Mouse (Mus musculus) C2C12 (cell line): ENCODE results near the gene Sardh. TPM values are rescaled to one million over a fixed set of nuclear protein-coding genes. Genes with fewer than 3 reads are reported as not detected.

ENCODE experiments used
- H3K27me3 ChIP-seq: one replicate; pipeline ENCODE4 v1.6.1; 2011; ENCODE audit not compliant: control insufficient read depth, insufficient read depth, insufficient read length
- H3K36me3 ChIP-seq: one replicate; pipeline ENCODE4 v1.6.1; 2011; ENCODE audit not compliant: control insufficient read depth, insufficient read depth
- H3K4me3 ChIP-seq: one replicate; pipeline ENCODE4 v1.5.1; 2011; ENCODE audit warnings: mild to moderate bottlenecking, control low read depth; ENCODE audit not compliant: poor library complexity, insufficient read depth, severe bottlenecking
- H3K79me2 ChIP-seq: one replicate; pipeline ENCODE4 v1.6.1; 2011; ENCODE audit not compliant: control insufficient read depth, insufficient read depth
- H3K79me3 ChIP-seq: one replicate; pipeline ENCODE4 v1.6.1; 2011; ENCODE audit warnings: low read depth, control low read depth
- H3ac ChIP-seq: one replicate; pipeline ENCODE3; 2011; ENCODE audit warnings: low read depth; ENCODE audit not compliant: control insufficient read depth, insufficient read length
- CEBPB ChIP-seq: IDR thresholded peaks from one replicate; pipeline ENCODE4 v1.6.1; 2011; ENCODE audit warnings: low read depth, mild to moderate bottlenecking, control low read depth, moderate library complexity
- CTCF ChIP-seq: IDR thresholded peaks from one replicate; pipeline ENCODE4 v1.5.1; 2011; ENCODE audit not compliant: control insufficient read depth, insufficient read depth, insufficient read length
- FOSL1 ChIP-seq: IDR thresholded peaks from one replicate; pipeline ENCODE4 v1.8.0; 2011; ENCODE audit warnings: mild to moderate bottlenecking, low read length; ENCODE audit not compliant: poor library complexity, insufficient read depth, severe bottlenecking
- MAX ChIP-seq: IDR thresholded peaks from one replicate; pipeline ENCODE4 v1.6.1; 2011; ENCODE audit warnings: mild to moderate bottlenecking, control low read depth
- MYOD1 ChIP-seq: IDR thresholded peaks from one replicate; pipeline ENCODE4 v1.6.1; 2011; ENCODE audit warnings: low read depth; ENCODE audit not compliant: control insufficient read depth, insufficient read length
- MYOG ChIP-seq: IDR thresholded peaks from one replicate; pipeline ENCODE4 v1.6.1; 2011; ENCODE audit not compliant: control insufficient read depth, insufficient read length; ENCODE audit errors: extremely low read depth
- USF1 ChIP-seq: IDR thresholded peaks from one replicate; pipeline ENCODE4 v1.6.1; 2011; ENCODE audit warnings: low read depth, mild to moderate bottlenecking, control low read depth, moderate library complexity
- polyA plus RNA-seq: library from polyadenylated mRNA; unstranded; fragments of >200 nt; fragmentation: generic; extraction: Trizol; gene quantifications from one replicate; pipeline ENCODE4 v1.2.1, GENCODE M21; 2012; ENCODE audit warnings: missing spikeins

Gene Sardh
- polyA plus RNA-seq, 1 experiment, result 8.7 TPM

GRCm38 (mm10) chr2:27174242-27174641, 73.9 kb downstream of the Sardh start:
- TF ChIP-seq CEBPB (no peak), MAX (no peak), CTCF (no peak), MYOD1 (no peak), FOSL1 (no peak), MYOG (no peak), USF1 (no peak)
- Histone ChIP-seq H3K79me2 (no peaks in the 10 kb centered on the region), H3K79me3 (no peaks in the 10 kb centered on the region), H3K4me3 (no peak overlapping the region), H3K27me3 (peaks cover 60% of the 10 kb centered on the region), H3ac (no peak overlapping the region), H3K36me3 (no peaks in the 10 kb centered on the region)

GRCm38 (mm10) chr2:27166999-27167398, 81.1 kb downstream of the Sardh start:
- Histone ChIP-seq H3K36me3 (no peaks in the 10 kb centered on the region), H3ac (no peak overlapping the region), H3K4me3 (no peak overlapping the region), H3K79me2 (no peaks in the 10 kb centered on the region), H3K79me3 (no peaks in the 10 kb centered on the region), H3K27me3 (peaks cover 70% of the 10 kb centered on the region)
- TF ChIP-seq USF1, result no peak
- no peak for TF ChIP-seq CTCF
- no peak for TF ChIP-seq FOSL1
- TF ChIP-seq MYOG, result no peak
- no peak for TF ChIP-seq MAX
- no peak for TF ChIP-seq CEBPB
- TF ChIP-seq MYOD1, result no peak

GRCm38 (mm10) chr2:27166074-27166473, 82.1 kb downstream of the Sardh start:
- peaks cover 67% of the 10 kb centered on the region for H3K27me3 ChIP-seq

GRCm38 (mm10) chr2:27164796-27165590, 83.1 kb downstream of the Sardh start, which contains the start of gene Dbh:
Dbh (plus strand) TSS chr2:27165233.
- Histone ChIP-seq H3K27me3 (peaks cover 59% of the 10 kb centered on the region), H3K79me3 (no peaks in the 10 kb centered on the region), H3ac (no peak within 1 kb of the TSS), H3K79me2 (no peaks in the 10 kb centered on the region), H3K36me3 (no peaks in the 10 kb centered on the region), H3K4me3 (no peak within 1 kb of the TSS)
- TF ChIP-seq MYOG, result no peak
- no peak for TF ChIP-seq CTCF
- no peak for TF ChIP-seq MAX
- TF ChIP-seq MYOD1, result no peak
- TF ChIP-seq CEBPB, result no peak
- no peak for TF ChIP-seq FOSL1
- no peak for TF ChIP-seq USF1

More at GRCm38 (mm10) chr2:27166074-27166473, 82.1 kb downstream of the Sardh start:
- H3K36me3 ChIP-seq, result no peaks in the 10 kb centered on the region
- no peaks in the 10 kb centered on the region for H3K79me3 ChIP-seq
- no peaks in the 10 kb centered on the region for H3K79me2 ChIP-seq
- no peak for TF ChIP-seq MYOG
- no peak for TF ChIP-seq FOSL1
- no peak for TF ChIP-seq MYOD1
- TF ChIP-seq CEBPB, result no peak
- TF ChIP-seq CTCF, result no peak
- no peak overlapping the region for H3ac ChIP-seq
- H3K4me3 ChIP-seq, result no peak overlapping the region

GRCm38 (mm10) chr2:27163851-27164250, 84.3 kb downstream of the Sardh start:
- TF ChIP-seq CTCF, result no peak
- no peak for TF ChIP-seq CEBPB
- no peak for TF ChIP-seq FOSL1
- TF ChIP-seq MAX, result no peak
- TF ChIP-seq MYOD1, result no peak
- TF ChIP-seq USF1, result no peak
- no peak for TF ChIP-seq MYOG

More at GRCm38 (mm10) chr2:27163851-27164250, 84.3 kb downstream of the Sardh start:
- peaks cover 52% of the 10 kb centered on the region for H3K27me3 ChIP-seq
- no peak overlapping the region for H3K4me3 ChIP-seq
- H3K79me3 ChIP-seq, result no peaks in the 10 kb centered on the region
- H3ac ChIP-seq, result no peak overlapping the region
- no peaks in the 10 kb centered on the region for H3K36me3 ChIP-seq
- no peaks in the 10 kb centered on the region for H3K79me2 ChIP-seq
